Mouse (Mus musculus) thymus, adult 2 months (tissue): ENCODE data around the gene Olfr449.

Source experiments
- CTCF ChIP-seq: fragments of 200-500 bp; IDR thresholded peaks from 2 replicates; pipeline ENCODE4 v1.5.1; 2012; ENCODE audit warnings: mild to moderate bottlenecking, control low read depth, low read length, moderate library complexity, borderline replicate concordance; ENCODE audit not compliant: control insufficient read depth, poor library complexity, insufficient read depth; ENCODE audit errors: extremely low read depth
- POLR2A ChIP-seq: fragments of 200-500 bp; IDR thresholded peaks from 2 replicates; pipeline ENCODE4 v1.6.1; 2012; ENCODE audit warnings: mild to moderate bottlenecking, low read length, control low read depth, moderate library complexity; ENCODE audit not compliant: control insufficient read depth, poor library complexity, insufficient read depth; ENCODE audit errors: extremely low read depth

DNA sequence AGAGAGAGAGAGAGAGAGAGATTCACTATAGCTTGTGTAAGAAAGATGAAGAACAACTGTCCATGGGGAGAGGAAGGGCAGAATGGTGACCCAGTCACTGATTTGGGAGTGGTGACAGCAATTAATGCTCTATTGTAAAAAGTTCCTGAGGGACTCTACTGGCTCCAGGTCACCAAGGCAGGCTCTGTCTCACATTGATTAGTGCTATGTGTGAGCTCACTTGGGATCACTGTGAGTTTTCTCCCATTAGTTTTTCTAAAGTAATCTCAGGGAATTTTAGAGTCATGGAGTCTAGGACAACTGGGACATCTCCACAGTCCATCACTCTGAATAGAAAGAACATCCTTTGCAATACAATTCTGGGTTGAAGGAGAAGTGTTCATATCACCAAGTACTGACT is 49.4 kb upstream of the Olfr449 start, which contains the start of gene Olfr452:
- no peak for TF ChIP-seq CTCF
- no peak for TF ChIP-seq POLR2A
